Mouse (Mus musculus) c-Kit-positive CD71-negative TER-119-negative erythroid progenitor cells, embryonic 14.5 days (primary cell): Measurements from ENCODE around the gene Ubl3.

Experiments used
- DNase-seq: peaks from one replicate; pipeline ENCODE4 v3.0.0-alpha.2; 2013; ENCODE audit warnings: low read depth

Ubl3 gene

GRCm38 (mm10) chr5:148468626-148469441 lies 83.8 kb downstream of the Ubl3 start:
- DNase-seq: no peak

DNA sequence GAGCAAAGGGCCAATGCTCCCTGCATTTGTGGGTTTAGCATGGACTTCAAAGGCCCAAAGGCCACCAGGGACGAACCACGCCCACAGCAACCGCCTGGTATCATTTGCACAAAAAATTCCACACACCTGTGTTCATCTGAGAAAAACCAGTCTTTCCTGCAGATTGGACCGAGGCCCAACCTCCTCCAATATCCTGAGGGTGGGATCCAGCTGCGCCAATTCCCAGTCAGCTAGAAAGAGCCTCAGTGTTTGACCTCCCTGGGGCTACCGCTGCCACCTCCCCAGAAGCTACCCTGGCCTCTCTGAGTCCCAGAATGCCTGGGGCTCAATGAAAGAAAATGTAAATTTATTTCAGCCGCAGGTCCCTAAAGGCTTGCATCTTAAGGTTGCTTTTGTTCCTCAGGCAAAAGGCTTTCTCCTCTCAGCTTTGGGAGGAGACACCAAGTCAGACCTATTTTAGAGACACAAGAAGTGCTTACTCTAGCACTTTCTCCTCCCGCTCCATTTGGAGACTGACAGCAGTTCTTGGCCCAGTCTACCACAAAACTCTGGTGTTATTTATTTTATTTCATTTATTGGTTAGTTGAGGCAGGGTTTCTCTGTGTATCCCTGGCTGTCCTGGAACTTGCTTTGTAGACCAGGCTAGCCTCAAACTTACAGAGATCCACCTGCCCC lies 85.5 kb downstream of the Ubl3 start:
- no peak for DNase-seq

DNA sequence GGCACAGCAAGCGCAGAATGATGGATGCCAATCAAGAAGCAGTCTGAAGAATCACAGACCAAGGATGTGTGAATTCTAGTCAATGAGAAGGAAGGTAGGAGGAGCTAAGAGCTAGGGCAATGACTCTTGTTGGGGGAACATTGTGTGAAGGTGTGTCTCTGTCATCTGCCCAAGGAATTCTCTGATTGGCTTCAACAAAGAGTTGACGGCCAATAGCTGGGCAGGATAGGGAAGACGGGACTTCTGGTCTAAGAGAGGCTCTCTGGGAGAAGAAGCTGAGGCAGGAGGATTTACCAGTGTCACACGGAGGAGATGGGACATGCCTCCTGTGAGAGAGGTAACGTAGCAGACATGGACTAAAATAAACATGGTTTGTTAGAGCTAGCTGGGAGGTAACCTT lies 86.5 kb downstream of the Ubl3 start:
- DNase-seq: no peak

GRCm38 (mm10) chr5:148465091-148465490 lies 87.5 kb downstream of the Ubl3 start:
- DNase-seq: no peak

DNA sequence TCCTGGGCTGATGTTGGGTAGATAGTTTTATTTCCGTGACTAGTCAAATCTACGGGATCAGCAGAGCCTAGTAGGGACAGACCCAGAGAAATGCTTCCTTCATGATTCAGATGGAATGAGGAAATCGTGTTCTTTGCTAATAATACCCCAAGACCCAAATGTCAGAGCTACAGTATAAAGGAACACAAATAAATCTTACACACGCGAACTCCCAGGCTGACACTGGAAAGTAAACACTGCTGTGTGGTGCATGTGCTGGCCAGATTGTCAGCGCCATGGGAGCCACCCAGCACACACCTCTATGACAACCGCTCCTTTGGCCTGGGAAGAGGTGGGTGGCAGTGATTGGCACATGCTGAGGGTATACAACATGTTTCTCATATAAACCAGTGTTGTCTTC lies 88.1 kb downstream of the Ubl3 start:
- no peak for DNase-seq

DNA sequence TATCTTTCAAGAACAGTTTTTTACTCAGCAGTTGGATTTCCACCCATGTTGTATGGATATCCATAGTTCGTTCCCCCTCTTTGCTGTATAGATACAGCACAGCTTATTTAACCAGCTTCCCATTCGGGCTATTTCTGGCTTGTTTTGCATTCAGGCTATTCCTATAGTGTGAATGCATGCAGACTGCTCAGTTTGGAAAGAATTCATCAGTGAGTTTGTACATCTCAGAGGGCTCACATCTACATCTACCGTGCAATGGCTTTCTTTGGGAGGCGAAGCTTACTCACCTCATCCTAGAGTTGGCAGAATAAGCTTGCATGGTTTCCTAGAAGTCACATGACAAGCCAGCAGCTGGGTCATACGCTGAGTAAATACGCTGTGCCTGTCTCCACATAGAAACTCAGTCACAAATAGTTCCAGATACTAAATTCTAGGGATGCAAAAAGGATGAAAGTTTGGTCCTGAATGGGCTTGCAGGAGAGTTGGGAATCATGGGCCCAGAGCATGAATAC lies 88.8 kb downstream of the Ubl3 start:
- no peak for DNase-seq
